Mouse (Mus musculus): Measurements from ENCODE around the gene Tifa.

The Tifa gene

DNA sequence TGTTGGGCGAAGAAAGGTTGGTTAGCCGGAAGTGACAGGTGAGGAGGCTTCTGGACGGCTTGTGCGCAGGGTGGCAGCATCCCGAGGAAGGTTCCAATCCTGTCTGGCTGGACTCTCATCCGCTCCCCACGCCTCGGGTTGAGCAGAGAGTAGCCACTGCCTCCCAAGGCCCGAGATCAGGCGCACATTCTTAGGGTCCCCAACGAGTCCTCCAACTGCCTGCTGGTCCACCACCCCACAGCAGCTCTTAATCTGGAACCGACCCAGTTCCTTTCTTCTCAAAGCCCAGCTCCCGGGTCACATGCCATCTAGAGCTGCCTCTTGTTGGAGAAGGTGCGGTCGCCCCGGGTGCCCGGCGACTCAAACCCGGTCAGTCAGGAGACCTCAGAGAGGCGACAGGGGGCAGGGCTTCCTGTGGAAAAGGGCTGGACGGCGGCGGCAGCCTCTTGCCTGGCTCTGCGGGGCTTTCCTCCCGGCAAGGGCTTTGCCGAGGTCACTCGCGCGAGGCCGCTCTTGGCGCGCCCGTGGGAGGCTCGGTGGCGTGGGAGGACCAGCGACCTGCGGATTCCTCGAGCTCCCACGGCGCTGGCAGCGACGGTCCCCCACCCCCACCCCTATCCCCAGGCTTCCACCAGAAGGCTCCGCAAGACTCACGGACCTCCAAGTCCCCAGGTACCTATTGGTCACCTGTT is at the start of gene Tifa:
Gene Tifa (plus strand): TSS at position 306 of the 692 bp plus-strand sequence.
- in situ Hi-C loops (cut with MboI, MseI) = no loop called here

DNA sequence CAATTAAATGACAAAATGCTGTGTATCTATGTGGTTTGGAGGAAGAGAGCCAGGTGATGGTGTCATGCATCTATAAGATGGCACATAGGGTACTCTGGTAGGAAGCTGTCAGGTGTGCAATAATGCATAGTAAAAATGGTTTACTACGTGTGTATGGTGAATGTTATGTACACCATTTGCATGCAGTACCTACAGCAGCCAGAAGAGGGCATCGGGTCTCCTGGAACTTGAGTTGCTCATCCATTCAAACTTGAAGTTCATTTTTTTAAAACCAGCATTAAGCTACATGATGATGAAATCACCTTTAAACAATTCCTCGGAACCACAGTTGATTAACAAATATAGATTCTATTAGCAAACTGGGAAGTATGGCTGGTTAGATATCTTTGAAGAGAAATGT is 48.1 kb upstream of the Tifa start:
- in situ Hi-C loops (cut with MboI, MseI) = loop anchor here in 1 of 2 experiments (25.0 kb wide), 1 partner anchor 1321 kb away; no protein-coding TSS in a partner anchor

DNA sequence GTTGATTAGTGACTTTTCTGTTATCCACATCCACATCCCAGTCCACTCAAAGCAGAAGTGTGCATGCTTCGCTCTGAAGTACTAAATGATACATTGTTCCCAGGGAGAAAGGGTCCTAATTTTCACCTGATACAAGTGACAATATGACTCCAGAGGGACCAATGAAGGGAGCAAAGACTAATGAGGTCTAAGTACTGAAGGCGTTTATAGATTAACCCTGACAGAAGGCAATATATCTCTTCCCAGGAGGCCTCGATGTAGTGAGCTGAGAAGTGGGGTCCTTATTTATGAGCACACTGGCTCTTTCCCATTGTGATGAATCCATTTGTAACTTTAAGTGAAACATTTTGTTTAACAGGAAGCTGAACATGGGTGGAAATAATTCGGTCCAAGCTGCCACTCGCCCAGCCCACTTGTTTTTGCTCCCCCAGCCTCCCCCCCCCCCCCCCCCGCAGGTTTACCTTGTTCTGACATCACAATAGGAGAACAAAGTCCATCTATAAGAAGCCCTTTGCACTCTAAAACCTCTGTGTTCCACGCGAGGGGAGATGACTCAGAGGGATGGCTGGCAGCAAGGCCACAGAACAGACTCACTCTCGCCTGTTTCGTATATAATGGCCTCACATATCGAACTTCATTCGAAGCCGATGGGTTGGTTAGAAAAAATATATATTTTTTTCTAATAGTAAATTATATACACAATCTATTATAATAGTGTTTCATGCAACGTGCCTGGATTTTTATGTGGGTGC is 45.8 kb upstream of the Tifa start:
- in situ Hi-C loops (cut with MboI, MseI) = loop anchor here in 1 of 2 experiments (25.0 kb wide), 1 partner anchor 1319 kb away; no protein-coding TSS in a partner anchor

DNA sequence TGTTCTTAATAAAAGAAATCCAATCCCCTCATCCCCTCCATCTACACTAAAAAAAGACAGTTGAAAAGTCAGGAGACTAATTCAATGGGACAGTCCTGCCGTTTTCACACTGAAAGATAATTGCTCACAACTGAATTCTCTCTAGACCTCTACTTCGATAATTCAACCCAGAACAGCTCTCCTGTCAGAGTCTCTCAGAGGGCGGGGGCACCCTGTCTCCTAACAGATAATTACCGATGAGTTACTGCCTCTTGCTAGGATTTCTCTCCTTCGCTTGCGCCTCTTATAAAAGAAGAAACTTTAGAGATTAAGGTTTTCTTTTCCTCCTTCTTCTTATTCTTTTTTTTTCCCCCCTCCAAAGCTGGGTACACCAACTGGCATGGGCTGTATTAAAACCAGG is 44.1 kb upstream of the Tifa start:
- in situ Hi-C loops (cut with MboI, MseI) = loop anchor here in 1 of 2 experiments (25.0 kb wide), 1 partner anchor 1317 kb away; no protein-coding TSS in a partner anchor

DNA sequence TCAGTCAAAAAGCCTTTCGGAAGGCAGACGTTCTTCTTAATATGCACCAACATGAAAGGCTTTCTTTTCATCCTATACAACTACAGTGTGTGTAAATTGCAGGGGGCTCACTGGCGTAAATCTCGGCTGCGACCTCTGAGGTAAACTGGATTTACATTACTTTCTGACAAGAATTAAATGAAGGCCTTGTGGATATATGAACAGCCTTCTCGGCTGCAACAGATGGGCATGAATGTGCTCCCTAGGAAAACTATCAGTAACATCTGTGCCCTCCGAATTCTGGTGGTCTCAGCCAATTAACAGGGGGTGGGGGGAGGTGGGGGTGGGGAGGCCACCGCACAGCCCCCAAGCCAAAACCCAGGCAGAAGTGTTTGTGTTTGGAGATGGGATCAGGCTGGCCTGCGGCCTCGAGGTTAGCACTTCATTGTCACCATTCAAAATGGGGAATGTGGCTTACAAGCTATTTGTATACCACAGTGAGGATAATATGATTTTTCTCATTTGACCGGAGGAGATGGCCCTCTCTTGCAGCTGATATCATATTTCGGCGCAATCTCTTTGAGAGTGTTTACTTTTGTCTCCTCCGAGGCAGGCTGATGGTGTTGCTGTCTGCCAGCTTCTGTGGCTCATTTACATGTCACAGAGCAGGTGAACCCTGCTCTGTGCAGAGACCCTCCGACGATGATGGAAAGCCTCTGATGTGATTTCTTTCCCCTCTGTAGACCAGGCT is 43.5 kb upstream of the Tifa start:
- in situ Hi-C loops (cut with MboI, MseI) = loop anchor here in 1 of 2 experiments (25.0 kb wide), 1 partner anchor 1316 kb away; no protein-coding TSS in a partner anchor

DNA sequence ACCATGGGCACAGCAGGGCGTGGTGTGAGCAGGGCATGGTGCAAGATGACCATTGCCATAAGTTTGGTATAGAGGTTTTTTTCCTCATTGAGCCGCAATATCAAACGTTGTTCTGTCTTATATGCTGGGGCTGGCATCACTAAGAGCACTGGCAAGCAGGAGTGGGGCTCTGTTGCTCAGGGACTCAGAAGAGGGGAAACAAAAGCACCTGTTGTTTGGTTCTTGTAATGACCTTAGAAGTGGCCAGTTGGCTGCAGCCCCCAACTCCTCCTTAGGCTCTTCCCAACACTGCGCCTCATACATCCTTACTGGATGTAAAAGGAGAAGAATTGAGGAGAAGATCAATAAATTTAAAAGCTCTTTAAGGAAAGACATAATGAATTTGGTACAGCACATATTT is 41.0 kb upstream of the Tifa start:
- in situ Hi-C loops (cut with MboI, MseI) = loop anchor here in 1 of 2 experiments (25.0 kb wide), 1 partner anchor 1314 kb away; no protein-coding TSS in a partner anchor

DNA sequence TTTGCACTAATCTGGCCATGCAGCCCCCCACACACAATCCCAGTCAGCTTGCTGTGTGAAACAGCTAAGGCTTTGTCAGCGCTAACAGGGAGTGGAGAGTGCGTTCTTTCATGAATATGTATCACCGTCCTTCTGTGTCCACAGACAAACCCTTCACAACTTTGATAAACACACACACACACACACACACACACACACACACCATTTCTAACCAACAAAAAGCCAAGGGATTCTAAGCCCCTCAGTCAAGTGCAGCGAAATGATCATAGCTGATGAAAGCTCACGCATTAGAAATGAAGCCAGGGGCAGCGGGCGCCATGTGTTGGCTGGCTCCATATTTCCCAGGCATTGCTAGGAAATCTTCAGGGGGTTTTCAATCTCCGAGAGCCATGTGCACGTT is 40.3 kb upstream of the Tifa start:
- in situ Hi-C loops (cut with MboI, MseI) = loop anchor here in 1 of 2 experiments (25.0 kb wide), 1 partner anchor 1313 kb away; no protein-coding TSS in a partner anchor

DNA sequence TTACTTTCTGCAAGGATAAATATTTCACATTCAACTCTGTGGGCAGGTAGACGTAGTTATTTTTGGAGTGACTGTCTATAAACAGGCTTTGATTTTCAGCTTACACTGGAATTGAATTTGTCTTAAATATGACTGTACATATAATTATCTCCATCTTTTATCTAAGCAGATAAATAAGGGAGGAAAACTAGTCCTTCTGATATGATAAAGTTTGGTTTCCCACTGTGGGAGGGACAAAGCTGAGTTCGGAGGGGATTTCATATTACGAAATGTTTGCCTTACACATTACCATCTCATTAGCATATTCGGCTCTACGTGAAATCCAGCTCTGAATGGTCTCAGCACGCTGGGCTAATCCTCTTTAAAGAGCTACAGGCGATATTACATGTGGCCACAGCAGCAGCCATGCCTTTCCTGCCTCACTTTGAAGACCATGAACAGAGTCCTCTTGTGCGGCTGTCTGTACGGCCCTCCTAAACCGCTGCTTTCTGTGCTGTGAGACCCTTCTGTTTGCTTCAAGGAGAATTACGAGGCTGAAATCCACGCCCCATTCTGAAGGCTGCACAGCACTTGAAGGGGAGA is 39.5 kb upstream of the Tifa start:
- in situ Hi-C loops (cut with MboI, MseI) = loop anchor here in 1 of 2 experiments (25.0 kb wide), 1 partner anchor 1312 kb away; no protein-coding TSS in a partner anchor

DNA sequence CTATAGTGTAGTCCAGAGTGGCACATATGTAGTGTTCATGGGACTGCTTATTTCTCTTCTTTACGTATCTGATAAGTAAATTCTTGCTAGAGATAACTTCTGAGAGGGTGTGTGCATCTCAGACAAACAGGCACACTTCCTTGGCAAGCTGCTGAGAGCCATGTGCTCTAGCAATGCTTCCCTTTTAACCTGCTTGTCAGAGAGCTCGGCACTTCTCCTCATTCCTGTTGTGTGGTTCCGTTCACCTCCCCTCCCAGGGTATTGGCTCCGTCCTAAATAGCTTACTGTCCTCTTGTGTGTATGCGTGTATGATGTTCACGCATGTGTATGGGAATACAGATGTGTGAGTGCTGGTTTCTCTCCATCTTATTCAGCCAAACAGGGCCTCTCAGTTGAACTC is 33.1 kb upstream of the Tifa start:
- in situ Hi-C loops (cut with MboI, MseI) = no loop called here

DNA sequence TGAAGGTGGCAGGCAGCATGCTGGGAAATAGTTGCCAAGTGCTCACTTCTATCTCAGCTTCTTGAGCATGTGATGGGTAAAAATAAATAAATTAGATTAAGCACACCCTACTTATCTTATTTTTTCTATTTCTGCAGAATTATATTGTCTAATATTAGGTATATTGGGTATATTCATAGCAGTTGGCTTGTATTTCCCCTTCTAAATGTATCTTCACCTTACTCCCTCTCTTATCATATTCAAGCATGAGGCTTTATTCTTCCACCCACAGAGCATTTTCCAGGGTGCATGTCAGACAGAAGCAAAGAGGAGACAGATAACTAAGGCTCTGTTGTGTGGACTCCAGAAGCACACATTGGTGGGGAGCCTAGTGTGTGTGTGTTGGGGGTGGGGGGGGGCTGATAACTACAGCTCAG is 31.7 kb upstream of the Tifa start:
- in situ Hi-C loops (cut with MboI, MseI) = no loop called here

DNA sequence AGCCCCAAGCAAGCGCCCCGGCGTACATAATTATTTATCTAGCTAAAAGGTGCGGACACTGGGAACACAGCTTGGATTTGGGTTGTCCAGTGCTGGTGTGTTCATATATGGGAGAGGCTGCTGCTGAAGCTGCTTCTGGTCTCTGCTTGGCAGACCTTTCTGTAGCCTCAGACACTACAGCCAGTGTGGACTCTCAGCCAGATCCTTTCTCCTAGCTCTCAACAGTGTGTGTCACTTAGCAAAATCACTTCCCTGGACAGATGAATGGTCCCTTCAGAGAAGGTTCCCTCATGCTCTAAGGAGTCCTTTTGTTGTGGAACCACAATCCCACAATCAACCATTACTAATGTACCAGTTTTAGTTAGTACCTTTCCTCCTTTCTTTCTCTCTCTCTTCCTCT is 30.8 kb upstream of the Tifa start:
- in situ Hi-C loops (cut with MboI, MseI) = no loop called here

DNA sequence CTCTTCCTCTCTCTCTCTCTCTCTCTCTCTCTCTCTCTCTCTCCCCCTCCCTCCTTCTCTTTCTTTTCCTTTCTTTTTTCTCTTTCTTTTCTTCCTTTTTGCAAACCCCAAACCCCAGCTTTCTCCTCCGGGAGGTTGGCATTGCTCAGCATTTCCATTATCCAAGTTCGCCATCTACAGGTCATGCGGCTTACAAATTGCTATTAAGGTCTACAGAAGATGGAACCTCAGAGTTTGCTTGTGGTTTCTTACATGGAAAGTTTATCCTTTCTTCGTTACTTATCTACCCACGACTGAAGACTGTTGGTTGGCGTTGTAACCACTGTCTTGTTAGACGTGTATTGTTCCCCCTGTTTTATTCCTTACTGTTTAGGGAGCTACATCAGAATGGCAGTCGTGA is 30.4 kb upstream of the Tifa start:
- in situ Hi-C loops (cut with MboI, MseI) = no loop called here

DNA sequence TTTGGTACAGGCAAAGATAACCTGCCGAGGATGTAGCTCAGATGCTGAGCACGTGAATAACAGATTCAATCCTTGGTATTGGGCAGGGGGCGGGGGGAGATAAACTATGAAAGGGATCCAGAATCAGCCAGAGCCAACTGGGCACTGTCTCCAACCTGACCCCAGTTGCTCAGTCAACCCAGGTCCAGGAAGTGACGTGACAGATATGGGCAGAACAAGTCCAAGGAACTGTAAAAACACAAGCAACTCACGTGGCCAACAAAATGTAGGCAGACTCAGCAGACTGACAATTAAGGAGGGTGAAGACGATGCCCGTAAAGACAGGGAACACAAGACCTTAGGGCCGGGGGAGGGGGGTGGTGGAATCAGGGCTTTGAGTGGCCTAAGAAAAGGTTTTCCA is 27.2 kb upstream of the Tifa start:
- in situ Hi-C loops (cut with MboI, MseI) = loop anchor here (5.0 kb wide), 3 partner anchors 130 to 200 kb away; partner anchors contain the start of gene Neurog2 (in 1 of the 2)

DNA sequence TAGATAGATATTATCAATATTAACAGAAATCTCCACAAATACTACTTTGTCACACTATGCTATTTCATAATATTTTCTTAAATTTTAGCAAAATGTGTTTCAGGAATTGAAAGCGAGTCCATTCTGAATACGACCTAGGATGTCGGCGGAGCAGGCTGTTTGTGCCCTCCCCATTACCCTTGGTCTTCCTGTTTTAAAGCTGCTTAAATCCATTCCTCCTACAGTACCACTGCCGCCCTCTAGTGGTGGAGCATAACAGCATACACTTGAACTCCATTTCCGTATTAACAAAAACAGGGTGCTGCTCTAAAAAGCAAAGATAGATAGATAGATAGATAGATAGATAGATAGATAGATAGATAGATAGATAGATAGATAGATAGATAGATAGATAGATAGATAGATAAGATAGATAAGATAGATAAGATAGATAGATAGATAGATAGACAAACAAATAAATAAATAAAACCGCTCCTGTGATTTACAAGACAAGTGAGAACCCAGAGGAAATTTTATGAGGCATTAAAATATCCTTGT is 26.5 kb upstream of the Tifa start:
- in situ Hi-C loops (cut with MboI, MseI) = loop anchor here (5.0 kb wide), 3 partner anchors 131 to 201 kb away; partner anchors contain the start of gene Neurog2 (in 1 of the 2)

DNA sequence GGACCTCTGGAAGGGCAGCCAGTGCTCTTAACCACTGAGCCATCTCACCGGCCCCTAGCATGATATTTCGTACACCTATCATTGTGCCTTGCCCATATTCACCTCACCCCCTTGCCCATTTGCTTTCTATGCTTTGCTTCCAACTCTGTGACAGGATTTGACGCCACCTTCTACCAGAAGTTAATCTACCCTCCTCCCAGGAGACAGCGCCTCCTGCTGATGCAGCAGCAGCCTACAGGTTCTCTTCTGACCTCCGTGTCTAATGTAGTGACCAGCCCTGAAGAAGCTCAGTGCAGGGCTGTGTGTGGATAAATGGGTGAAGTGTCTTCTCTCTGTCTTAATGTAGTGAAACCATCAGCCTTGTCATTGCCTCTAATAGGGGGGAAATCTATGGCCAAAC is 25.1 kb upstream of the Tifa start:
- in situ Hi-C loops (cut with MboI, MseI) = loop anchor here (5.0 kb wide), 3 partner anchors 132 to 202 kb away; partner anchors contain the start of gene Neurog2 (in 1 of the 2)

DNA sequence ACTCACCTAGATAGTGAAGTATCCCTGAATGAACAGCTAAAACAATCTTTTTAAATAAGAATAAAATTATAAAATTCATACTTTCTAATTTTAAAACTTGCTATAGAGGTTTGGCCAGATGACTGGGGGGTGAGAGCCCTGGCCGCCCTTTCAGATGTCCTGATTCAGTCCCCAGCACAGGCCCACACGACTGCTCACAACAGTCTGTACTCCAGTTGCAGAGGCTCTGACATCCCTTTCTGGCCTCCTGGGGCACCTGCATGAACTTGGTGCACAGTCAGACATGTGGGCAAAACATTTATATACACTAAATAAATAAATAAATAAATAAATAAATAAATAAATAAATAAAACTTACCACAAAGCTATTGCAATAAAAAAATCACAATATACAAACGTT is 23.6 kb upstream of the Tifa start:
- in situ Hi-C loops (cut with MboI, MseI) = no loop called here

DNA sequence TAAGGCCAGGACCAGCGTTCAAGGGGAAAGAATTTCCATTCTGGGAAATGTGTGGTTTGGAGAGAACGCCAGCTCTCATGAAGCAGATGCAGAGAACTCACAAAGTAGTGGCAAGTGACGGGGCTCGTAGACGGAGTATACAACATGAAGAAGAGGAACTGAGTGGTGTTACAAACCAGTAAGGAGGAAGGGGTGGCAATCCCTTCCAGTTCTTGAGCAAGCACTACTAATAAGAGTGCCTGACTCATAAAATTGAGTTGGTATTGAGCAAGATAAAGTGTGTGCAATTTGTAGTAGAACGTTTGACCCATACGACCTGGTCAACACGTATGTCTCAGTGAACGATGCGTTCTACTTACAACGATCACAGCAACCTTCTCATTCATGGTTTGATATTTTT is 20.5 kb upstream of the Tifa start:
- in situ Hi-C loops (cut with MboI, MseI) = no loop called here

DNA sequence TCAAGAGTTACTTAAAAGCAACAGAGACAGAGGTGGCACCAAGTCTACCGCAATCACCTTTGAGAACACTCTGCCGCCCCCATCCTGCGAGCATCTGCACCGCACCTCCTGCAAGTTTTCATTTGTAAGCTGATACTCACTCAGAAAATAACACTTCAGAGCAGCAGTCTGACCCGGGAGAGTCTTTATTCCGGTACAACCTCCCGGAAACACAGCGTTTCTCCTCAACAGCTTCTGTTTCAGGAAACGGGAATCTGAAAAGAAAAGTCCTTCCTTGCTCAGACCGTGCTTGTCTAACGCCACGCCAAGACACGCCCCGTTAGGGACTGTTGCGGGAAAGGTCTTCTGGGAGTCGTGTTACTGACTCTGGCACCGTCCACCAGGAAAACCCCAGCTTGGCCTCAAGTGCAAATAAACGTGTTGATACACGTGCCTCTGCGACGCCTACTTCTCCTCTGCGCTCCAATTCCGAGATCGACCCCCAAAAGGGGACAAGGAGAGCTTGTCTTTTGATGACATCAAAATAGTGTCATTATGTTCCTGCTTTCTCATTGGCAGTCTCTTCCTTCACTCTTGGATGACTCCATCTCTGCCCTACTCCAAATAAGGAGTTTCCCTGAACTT is 9.5 kb upstream of the Tifa start, which contains the start of gene Alpk1:
Gene Alpk1 (minus strand): TSS at position 507 of the 624 bp plus-strand sequence.
- in situ Hi-C loops (cut with MboI, MseI) = no loop called here

DNA sequence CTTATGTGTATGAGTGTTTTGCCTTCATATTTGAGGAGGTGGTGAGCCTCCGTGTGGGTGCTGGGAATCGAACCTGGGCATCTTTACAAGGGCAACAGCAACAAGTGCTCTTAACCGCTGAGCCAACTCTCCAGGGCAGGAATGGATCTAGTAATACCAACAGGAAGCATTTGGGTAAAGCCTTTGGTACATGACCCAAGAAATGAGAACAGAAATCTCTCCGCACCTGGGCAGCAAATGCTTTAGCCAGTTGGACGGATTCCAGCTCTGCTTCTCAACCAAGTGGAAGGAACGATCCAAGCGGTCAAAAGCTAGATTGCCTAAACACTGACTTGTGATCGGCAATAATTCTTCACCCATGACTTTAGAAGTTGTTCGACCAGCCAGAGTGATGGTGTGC is 8.7 kb upstream of the Tifa start:
- in situ Hi-C loops (cut with MboI, MseI) = no loop called here

DNA sequence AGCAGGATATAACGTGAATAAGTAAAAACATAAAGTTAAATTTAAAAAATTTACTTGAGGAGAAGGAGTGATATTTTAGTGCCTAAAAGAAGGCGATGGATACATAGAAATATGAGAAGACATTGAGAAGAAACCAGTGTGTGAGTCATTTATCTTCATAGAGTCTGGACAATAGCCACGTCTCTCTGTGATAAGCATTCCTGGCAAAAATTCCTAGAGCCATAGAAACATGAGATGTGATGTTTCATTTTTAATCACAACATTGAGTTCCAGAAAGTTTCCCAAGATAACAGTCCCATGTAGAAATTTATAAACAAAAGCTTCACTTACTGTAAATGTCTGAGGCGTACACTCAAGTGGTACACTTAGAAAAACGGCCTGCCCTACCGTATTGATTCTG is 6.7 kb upstream of the Tifa start:
- in situ Hi-C loops (cut with MboI, MseI) = no loop called here

All from T-helper 17 cell (primary cell).